Mouse (Mus musculus) stomach, embryonic 16.5 days (tissue): Measurements from ENCODE around the gene Gpt2. TPM values are rescaled to one million over a fixed set of nuclear protein-coding genes. Genes with fewer than 3 reads are reported as not detected.

Experiments used
- ATAC-seq: fragments of 200-750 bp; cut with Nextera tagmentation; 2 replicates; pipeline ENCODE4 v1.8.0; 2017; ENCODE audit warnings: moderate number of reproducible peaks, moderate TSS enrichment; ENCODE audit not compliant: insufficient read depth, low FRiP score
- H3K27ac ChIP-seq: fragments of 300-500 bp; sonication (generic); 2 replicates; pipeline ENCODE4 v1.5.1; 2014; ENCODE audit warnings: low read length
- H3K27me3 ChIP-seq: fragments of 300-500 bp; sonication (generic); 2 replicates; pipeline ENCODE4 v1.6.1; 2014; ENCODE audit warnings: low read length, control low read depth, mixed read lengths; ENCODE audit not compliant: control insufficient read depth, insufficient read depth
- H3K36me3 ChIP-seq: fragments of 300-500 bp; sonication (generic); 2 replicates; pipeline ENCODE4 v1.6.1; 2014; ENCODE audit warnings: low read length; ENCODE audit not compliant: control insufficient read depth, insufficient read depth
- H3K4me1 ChIP-seq: fragments of 300-500 bp; sonication (generic); 2 replicates; pipeline ENCODE4 v1.6.1; 2014; ENCODE audit warnings: low read length, control low read depth, mixed read lengths; ENCODE audit not compliant: control insufficient read depth, insufficient read depth
- H3K4me2 ChIP-seq: fragments of 300-500 bp; sonication (generic); 2 replicates; pipeline ENCODE4 v1.6.1; 2014; ENCODE audit warnings: low read depth, low read length, mixed read lengths
- H3K4me3 ChIP-seq: fragments of 300-500 bp; sonication (generic); replicated peaks from 2 replicates; pipeline ENCODE4 v1.5.1; 2014; ENCODE audit warnings: mild to moderate bottlenecking, low read length
- H3K9ac ChIP-seq: fragments of 300-500 bp; sonication (generic); 2 replicates; pipeline ENCODE4 v1.6.1; 2014; ENCODE audit warnings: low read length
- H3K9me3 ChIP-seq: fragments of 300-500 bp; sonication (generic); replicated peaks from 2 replicates; pipeline ENCODE4 v1.6.1; 2016; ENCODE audit warnings: low read length, control low read depth; ENCODE audit not compliant: control insufficient read depth
- WGBS: fragments of 180-500 bp; shearing (Covaris S2); extraction: QIAGEN DNeasy Blood & Tissue Kit; methylation state at CpG from one replicate; pipeline ENCODE4 v1.1.7; 2014; 5-methylcytosine and 5-hydroxymethylcytosine counted together
- polyA plus RNA-seq: library from polyadenylated mRNA; unstranded; fragments of >200 nt; fragmentation: Nextera tagmentation; extraction: Ambion mirVana; gene quantifications from 2 replicates; pipeline ENCODE4 v1.2.1, GENCODE M21; 2015

The Gpt2 gene
- polyA plus RNA-seq, 1 experiment from 2014 or later, result 26.7 TPM

DNA sequence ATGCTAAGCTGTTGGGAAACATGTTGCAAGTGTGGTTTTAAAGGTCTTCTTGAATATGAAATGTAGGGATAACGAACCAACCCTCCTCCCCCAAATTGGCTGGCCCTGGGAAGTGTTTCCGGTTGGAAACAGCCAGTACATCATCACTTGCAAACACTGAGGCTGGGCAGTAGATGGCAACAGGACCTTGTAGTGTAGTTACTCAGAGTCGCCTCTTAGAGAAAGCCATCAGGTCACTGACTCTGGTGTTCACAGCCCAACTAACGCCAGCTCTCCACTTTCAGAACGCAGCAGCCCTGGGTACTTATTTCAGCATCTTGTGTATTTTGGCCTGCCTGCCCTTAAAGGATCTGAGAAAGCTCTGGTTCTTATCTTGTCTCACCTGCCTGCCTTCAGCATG lies 31.6 kb upstream of the Gpt2 start:
- Histone ChIP-seq H3K27ac (no peak overlapping the region), H3K27me3 (no peaks in the 10 kb centered on the region), H3K4me1 (no peaks in the 10 kb centered on the region), H3K9me3 (no peaks in the 10 kb centered on the region), H3K36me3 (no peaks in the 10 kb centered on the region), H3K9ac (no peak overlapping the region), H3K4me2 (no peak overlapping the region), H3K4me3 (no peak overlapping the region)
- WGBS, result 35% methylated on average over 5 of the region's 5 CpGs
- ATAC-seq, result no peak

- Histone ChIP-seq H3K9ac (no peak overlapping the region), H3K4me2 (no peak overlapping the region), H3K4me1 (no peaks in the 10 kb centered on the region), H3K36me3 (no peaks in the 10 kb centered on the region), H3K9me3 (no peaks in the 10 kb centered on the region), H3K27ac (no peak overlapping the region), H3K4me3 (no peak overlapping the region), H3K27me3 (no peaks in the 10 kb centered on the region)
- no peak for ATAC-seq
- 83% methylated on average over 3 of the region's 3 CpGs for WGBS
These were observed 31.0 kb upstream of the Gpt2 start for GRCm38 (mm10) chr8:85461377-85461776.

- H3K9ac ChIP-seq, result no peak overlapping the region
- no peak overlapping the region for H3K4me3 ChIP-seq
- 68% methylated on average over 1 of the region's 1 CpGs for WGBS
- H3K4me2 ChIP-seq, result no peak overlapping the region
- H3K27ac ChIP-seq, result no peak overlapping the region
- ATAC-seq, result no peak
- H3K36me3 ChIP-seq, result no peaks in the 10 kb centered on the region
- no peaks in the 10 kb centered on the region for H3K4me1 ChIP-seq
- no peaks in the 10 kb centered on the region for H3K27me3 ChIP-seq
- H3K9me3 ChIP-seq, result no peaks in the 10 kb centered on the region
These were observed 29.9 kb upstream of the Gpt2 start for GRCm38 (mm10) chr8:85462441-85462840.

DNA sequence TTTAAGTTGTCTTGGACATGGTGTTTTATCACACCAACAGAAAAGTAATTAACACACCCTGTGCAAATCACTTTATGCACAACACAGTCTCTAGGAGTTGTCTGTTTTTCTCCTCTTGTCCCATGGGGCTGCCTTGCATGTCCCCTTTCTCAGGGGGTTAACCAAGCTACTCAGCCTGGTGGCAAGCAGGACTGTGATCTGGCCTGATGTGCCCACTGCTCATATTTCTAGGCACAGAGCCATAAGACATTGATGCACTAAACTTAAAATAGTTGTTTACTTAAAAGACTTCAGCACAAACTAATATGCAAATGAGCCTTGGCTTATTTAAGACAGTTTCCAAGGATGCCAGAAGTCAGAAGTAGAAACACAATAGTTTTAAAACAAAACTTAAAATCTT lies 28.1 kb upstream of the Gpt2 start:
- no peak overlapping the region for H3K27ac ChIP-seq
- no peak for ATAC-seq
- no peaks in the 10 kb centered on the region for H3K27me3 ChIP-seq
- H3K4me2 ChIP-seq, result no peak overlapping the region
- H3K36me3 ChIP-seq, result no peaks in the 10 kb centered on the region
- H3K4me1 ChIP-seq, result no peaks in the 10 kb centered on the region
- no peaks in the 10 kb centered on the region for H3K9me3 ChIP-seq
- H3K4me3 ChIP-seq, result no peak overlapping the region
- H3K9ac ChIP-seq, result no peak overlapping the region

GRCm38 (mm10) chr8:85466056-85466455 lies 26.3 kb upstream of the Gpt2 start:
- H3K27ac ChIP-seq, result no peak overlapping the region
- H3K4me1 ChIP-seq, result no peaks in the 10 kb centered on the region
- no peak overlapping the region for H3K4me2 ChIP-seq
- no peaks in the 10 kb centered on the region for H3K9me3 ChIP-seq
- 78% methylated on average over 4 of the region's 4 CpGs for WGBS
- H3K27me3 ChIP-seq, result no peaks in the 10 kb centered on the region
- no peak overlapping the region for H3K9ac ChIP-seq
- no peak for ATAC-seq
- H3K4me3 ChIP-seq, result no peak overlapping the region
- H3K36me3 ChIP-seq, result no peaks in the 10 kb centered on the region

DNA sequence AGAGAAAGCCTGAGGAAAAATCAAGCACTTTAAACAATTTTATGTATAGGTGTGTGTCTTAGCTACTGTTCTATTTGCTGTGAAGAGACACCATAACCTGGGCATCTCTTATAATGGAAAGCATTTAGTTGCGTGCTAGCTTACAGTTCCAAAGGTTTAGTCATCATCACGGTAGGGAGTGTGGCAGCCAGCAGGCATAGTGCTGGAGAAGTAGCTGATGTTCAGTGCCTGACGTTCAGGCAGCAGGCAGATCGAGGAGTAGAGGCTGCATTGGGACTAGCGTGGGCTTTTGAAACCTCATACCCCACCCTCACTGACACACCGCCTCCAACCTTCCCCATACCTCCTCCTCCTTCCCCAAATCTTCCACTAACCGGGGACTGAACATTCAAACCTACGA lies 21.6 kb upstream of the Gpt2 start:
- no peak for ATAC-seq
- no peaks in the 10 kb centered on the region for H3K4me1 ChIP-seq
- H3K4me2 ChIP-seq, result no peak overlapping the region
- no peaks in the 10 kb centered on the region for H3K36me3 ChIP-seq
- WGBS, result 76% methylated on average over 8 of the region's 8 CpGs
- no peak overlapping the region for H3K4me3 ChIP-seq
- H3K27me3 ChIP-seq, result no peaks in the 10 kb centered on the region
- no peak overlapping the region for H3K9ac ChIP-seq
- no peak overlapping the region for H3K27ac ChIP-seq
- H3K9me3 ChIP-seq, result no peaks in the 10 kb centered on the region

DNA sequence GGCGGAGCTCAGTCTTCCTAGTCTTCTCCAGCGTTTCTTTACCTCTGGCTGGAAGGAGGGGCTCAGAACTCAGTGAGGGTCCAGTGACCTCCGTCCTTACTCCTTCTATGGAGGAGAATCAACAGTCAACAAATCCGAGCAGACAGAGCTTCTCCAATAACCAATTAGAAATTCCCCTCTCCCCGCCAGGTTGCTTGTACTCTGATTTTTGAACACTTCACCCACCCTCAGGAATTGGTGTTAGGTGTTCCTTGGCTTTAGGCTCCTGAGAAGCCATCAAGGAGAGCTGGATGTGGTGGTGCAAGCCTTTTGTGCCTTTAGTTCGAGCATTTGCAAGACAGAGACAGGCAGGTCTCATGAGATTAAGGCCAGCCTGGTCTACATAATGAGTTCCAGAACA lies 19.6 kb upstream of the Gpt2 start:
- H3K4me1 ChIP-seq, result no peaks in the 10 kb centered on the region
- H3K4me3 ChIP-seq, result no peak overlapping the region
- H3K4me2 ChIP-seq, result no peak overlapping the region
- ATAC-seq, result no peak
- no peaks in the 10 kb centered on the region for H3K9me3 ChIP-seq
- H3K36me3 ChIP-seq, result no peaks in the 10 kb centered on the region
- no peaks in the 10 kb centered on the region for H3K27me3 ChIP-seq
- no peak overlapping the region for H3K27ac ChIP-seq
- WGBS, result 61% methylated on average over 6 of the region's 6 CpGs
- no peak overlapping the region for H3K9ac ChIP-seq

GRCm38 (mm10) chr8:85473246-85473645 lies 19.1 kb upstream of the Gpt2 start:
- Histone ChIP-seq H3K4me2 (no peak overlapping the region), H3K4me1 (no peaks in the 10 kb centered on the region), H3K27me3 (no peaks in the 10 kb centered on the region), H3K9me3 (no peaks in the 10 kb centered on the region), H3K9ac (no peak overlapping the region), H3K4me3 (no peak overlapping the region), H3K27ac (no peak overlapping the region), H3K36me3 (no peaks in the 10 kb centered on the region)
- WGBS, result 59% methylated on average over 4 of the region's 4 CpGs
- no peak for ATAC-seq

- ATAC-seq, result no peak
- Histone ChIP-seq H3K4me2 (no peak overlapping the region), H3K9ac (no peak overlapping the region), H3K27ac (no peak overlapping the region), H3K27me3 (no peaks in the 10 kb centered on the region), H3K4me1 (no peaks in the 10 kb centered on the region), H3K4me3 (no peak overlapping the region), H3K36me3 (no peaks in the 10 kb centered on the region), H3K9me3 (no peaks in the 10 kb centered on the region)
- WGBS, result 83% methylated on average over 3 of the region's 3 CpGs
These were observed 17.5 kb upstream of the Gpt2 start for GRCm38 (mm10) chr8:85474924-85475323.

DNA sequence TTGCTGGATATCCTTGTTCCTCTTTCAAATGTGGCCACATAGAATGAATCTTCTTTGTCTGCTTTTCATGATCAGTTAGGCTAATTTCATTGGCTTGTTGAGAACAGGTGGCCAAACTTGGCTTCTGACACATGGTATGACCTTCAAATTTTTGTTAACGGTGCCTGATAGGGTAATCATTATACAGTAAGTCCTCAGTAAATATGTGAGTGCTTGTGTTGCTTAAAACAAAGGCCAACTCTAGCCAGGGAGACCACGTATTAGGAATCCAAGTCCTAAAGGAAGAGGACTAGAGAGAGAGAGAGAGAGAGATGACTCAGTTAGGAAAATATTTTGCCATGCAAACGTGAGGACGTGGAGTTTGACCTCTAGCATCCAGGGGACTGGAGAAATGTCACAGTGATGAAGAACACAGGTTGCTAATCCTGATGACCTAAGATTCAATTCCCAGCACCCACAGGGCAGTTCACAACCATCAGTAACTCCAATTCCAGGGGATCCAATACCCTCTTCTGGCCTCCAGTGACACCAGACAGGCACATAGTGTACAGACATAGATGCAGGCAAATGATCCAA lies 15.3 kb upstream of the Gpt2 start:
- H3K4me1 ChIP-seq, result no peaks in the 10 kb centered on the region
- no peak overlapping the region for H3K4me2 ChIP-seq
- no peaks in the 10 kb centered on the region for H3K36me3 ChIP-seq
- H3K9ac ChIP-seq, result no peak overlapping the region
- WGBS, result 41% methylated on average over 4 of the region's 4 CpGs
- H3K9me3 ChIP-seq, result no peaks in the 10 kb centered on the region
- no peak overlapping the region for H3K4me3 ChIP-seq
- no peak overlapping the region for H3K27ac ChIP-seq
- no peak for ATAC-seq
- no peaks in the 10 kb centered on the region for H3K27me3 ChIP-seq
